Mouse (Mus musculus) limb, embryonic 15.5 days (tissue): ENCODE results near the gene Ogg1. TPM values are rescaled to one million over a fixed set of nuclear protein-coding genes. Genes with fewer than 3 reads are reported as not detected.

Experiments used
- ATAC-seq: fragments of 200-750 bp; cut with Nextera tagmentation; 2 replicates; pipeline ENCODE4 v1.8.0; 2017; ENCODE audit warnings: low read depth, moderate TSS enrichment; ENCODE audit not compliant: insufficient number of reproducible peaks, low FRiP score, low TSS enrichment
- H3K27ac ChIP-seq: fragments of 300-500 bp; sonication (generic); 2 replicates; pipeline ENCODE4 v1.5.1; 2015; ENCODE audit warnings: moderate library complexity, mild to moderate bottlenecking, inconsistent platforms
- H3K27me3 ChIP-seq: fragments of 300-500 bp; sonication (generic); 2 replicates; pipeline ENCODE4 v1.6.1; 2015; ENCODE audit warnings: inconsistent platforms
- H3K36me3 ChIP-seq: fragments of 300-500 bp; sonication (generic); 2 replicates; pipeline ENCODE4 v1.6.1; 2015; ENCODE audit warnings: inconsistent platforms
- H3K4me1 ChIP-seq: fragments of 300-500 bp; sonication (generic); 2 replicates; pipeline ENCODE4 v1.6.1; 2015; ENCODE audit warnings: inconsistent platforms
- H3K4me2 ChIP-seq: fragments of 300-500 bp; sonication (generic); 2 replicates; pipeline ENCODE4 v1.6.1; 2015; ENCODE audit warnings: mild to moderate bottlenecking, inconsistent platforms
- H3K4me3 ChIP-seq: fragments of 300-500 bp; sonication (generic); 2 replicates; pipeline ENCODE4 v1.5.1; 2015; ENCODE audit warnings: mild to moderate bottlenecking, inconsistent platforms
- H3K9ac ChIP-seq: fragments of 300-500 bp; sonication (generic); 2 replicates; pipeline ENCODE4 v1.6.1; 2015; ENCODE audit warnings: inconsistent platforms
- H3K9me3 ChIP-seq: fragments of 300-500 bp; sonication (generic); 2 replicates; pipeline ENCODE4 v1.6.1; 2016; ENCODE audit warnings: inconsistent platforms
- WGBS: fragments of 180-500 bp; shearing (Covaris S2); methylation state at CpG from one replicate; pipeline ENCODE4 v1.1.7; 2015; 5-methylcytosine and 5-hydroxymethylcytosine counted together
- polyA plus RNA-seq: library from polyadenylated mRNA; unstranded; fragments of >200 nt; fragmentation: Nextera tagmentation; extraction: Ambion mirVana; gene quantifications from 2 replicates; pipeline ENCODE4 v1.2.1, GENCODE M21; 2015

Ogg1 gene
- polyA plus RNA-seq, 1 experiment from 2014 or later = 10.6 TPM

DNA sequence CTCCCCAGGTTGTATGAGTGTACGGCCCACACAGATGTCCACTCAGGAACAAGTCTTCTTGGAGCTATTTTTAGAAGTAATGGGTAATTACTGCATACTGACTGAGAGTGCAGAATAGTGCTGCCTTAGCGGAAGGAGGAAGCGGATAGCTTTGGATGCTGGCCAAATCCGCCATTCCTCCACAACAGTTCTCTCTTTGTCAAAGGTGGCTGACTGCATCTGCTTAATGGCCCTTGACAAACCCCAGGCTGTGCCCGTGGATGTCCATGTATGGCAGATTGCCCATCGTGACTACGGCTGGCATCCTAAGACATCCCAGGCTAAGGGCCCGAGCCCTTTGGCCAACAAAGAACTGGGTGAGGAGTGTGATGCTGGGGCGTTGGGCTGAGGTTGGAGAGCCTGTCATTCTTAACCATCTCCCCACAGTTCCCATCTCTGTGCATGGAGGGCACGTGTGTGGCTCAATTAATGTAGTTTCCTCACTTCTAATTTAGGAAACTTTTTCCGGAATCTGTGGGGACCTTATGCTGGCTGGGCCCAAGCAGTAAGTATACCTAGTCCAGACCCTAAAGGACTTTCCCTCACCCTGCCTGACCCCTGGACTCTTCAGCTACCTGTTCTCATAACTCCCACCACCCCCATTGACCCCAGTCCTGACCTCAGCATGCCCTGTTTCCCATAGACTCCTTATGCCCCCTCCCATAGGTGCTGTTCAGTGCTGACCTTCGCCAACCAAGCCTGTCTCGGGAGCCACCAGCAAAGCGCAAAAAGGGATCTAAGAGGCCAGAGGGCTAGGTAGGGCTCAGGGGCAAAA lies 6.6 kb downstream of the Ogg1 start:
- Histone ChIP-seq H3K27me3 (no peaks in the 10 kb centered on the region), H3K9me3 (no peaks in the 10 kb centered on the region), H3K4me2 (no peak overlapping the region), H3K9ac (no peak overlapping the region), H3K4me1 (peaks cover 5% of the 10 kb centered on the region; the same call in 1 of the 2 replicates), H3K4me3 (no peak overlapping the region), H3K27ac (peak overlapping the region; percentile 63), H3K36me3 (peaks cover 63% of the 10 kb centered on the region)
- WGBS = 74% methylated on average over 14 of the region's 14 CpGs
- peak; percentile 46; the same call in 1 of the 2 replicates for ATAC-seq

DNA sequence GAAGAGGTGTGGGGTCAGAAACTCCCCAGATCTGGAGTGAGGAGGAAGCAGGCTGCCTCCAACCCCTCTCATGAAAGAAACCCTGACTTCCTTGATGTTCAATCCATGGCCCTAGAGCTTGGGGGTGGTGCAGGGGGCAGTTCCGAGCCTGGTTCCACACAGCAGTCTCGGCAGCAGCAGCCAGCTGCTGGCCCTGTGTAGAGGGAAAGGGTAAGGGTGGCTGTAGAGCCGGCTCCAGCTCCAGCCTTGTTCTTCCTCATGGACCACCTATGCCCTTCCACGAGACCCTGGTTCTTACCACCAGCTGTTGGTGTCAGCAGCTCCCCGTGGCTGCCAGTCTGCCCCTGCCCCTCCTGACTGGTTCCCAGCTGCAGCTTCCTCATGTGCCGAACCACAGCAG lies 7.4 kb downstream of the Ogg1 start:
- peaks cover 68% of the 10 kb centered on the region for H3K36me3 ChIP-seq
- WGBS = 75% methylated on average over 6 of the region's 6 CpGs

DNA sequence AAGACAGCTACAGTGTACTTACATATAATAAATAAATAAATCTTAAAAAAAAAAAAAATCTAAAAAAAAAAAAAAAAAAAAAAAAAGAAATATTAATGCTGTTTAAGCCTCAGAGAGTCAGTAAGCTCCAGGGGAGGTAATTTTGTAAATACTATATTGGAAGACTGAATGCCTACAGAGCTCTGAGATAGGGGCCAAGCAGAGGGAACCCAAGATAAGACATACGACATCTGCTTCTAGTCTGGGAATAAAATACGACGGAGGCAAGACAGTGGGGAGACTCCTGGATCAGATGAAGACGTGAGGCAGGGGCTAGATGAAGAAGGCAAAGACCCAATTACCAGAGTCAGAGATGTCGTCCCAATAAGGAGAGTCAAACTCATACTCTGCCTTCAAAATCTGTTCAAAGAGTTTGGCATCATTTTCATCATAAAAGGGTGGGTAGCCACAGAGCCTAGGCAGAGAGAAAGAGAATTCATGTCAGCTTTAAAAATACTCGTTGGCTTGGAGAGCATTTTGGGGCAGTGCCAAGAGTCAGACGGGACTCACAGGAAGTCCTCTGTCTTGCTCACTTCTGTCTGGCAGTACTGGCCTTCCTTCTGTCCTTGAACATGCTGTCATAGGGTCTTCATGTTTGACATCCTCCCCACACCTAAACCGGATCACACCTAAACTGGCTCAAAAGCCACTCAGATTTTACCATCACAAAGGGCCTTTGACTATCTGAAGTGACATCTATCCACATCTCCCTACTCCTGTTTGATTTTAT lies 10.3 kb downstream of the Ogg1 start:
- no peaks in the 10 kb centered on the region for H3K27me3 ChIP-seq
- no peak for ATAC-seq
- peaks cover 10% of the 10 kb centered on the region; the same call in 1 of the 2 replicates for H3K4me1 ChIP-seq
- no peak overlapping the region for H3K4me3 ChIP-seq
- no peak overlapping the region for H3K27ac ChIP-seq
- H3K36me3 ChIP-seq = peaks cover 82% of the 10 kb centered on the region
- H3K9me3 ChIP-seq = no peaks in the 10 kb centered on the region
- WGBS = 70% methylated on average over 8 of the region's 8 CpGs
- H3K4me2 ChIP-seq = no peak overlapping the region
- H3K9ac ChIP-seq = no peak overlapping the region

More for the DNA sequence above, 7.4 kb downstream of the Ogg1 start:
- no peak overlapping the region for H3K4me3 ChIP-seq
- H3K27ac ChIP-seq = no peak overlapping the region
- H3K4me2 ChIP-seq = no peak overlapping the region
- H3K27me3 ChIP-seq = no peaks in the 10 kb centered on the region
- no peak for ATAC-seq
- H3K4me1 ChIP-seq = peaks cover 5% of the 10 kb centered on the region; the same call in 1 of the 2 replicates
- H3K9me3 ChIP-seq = no peaks in the 10 kb centered on the region
- H3K9ac ChIP-seq = no peak overlapping the region

DNA sequence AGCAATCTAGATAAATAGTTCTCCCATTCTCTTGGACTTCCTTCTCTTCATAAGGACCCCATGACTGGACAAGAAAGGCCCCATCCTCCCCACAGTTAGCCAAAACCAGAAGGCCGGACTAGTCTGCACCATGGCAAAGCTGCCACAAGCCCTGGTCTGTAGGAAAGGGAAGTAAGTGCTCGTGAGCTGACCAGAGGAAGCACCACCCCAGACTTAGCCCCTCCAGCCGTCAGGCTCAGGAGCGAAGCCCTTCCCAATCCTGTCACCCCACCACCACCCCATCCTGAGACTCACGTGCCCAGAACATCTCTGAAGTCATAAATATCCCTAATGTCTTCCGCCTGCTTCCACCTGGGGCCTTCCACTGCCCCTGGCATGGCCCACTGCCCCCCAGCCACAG lies 14.8 kb downstream of the Ogg1 start:
- Histone ChIP-seq H3K4me3 (0 out of 2 replicates have a peak overlapping the region, but pooled peaks have one; percentile 1), H3K4me2 (no peak overlapping the region), H3K4me1 (peaks cover 25% of the 10 kb centered on the region), H3K9me3 (no peaks in the 10 kb centered on the region), H3K9ac (no peak overlapping the region), H3K27me3 (no peaks in the 10 kb centered on the region), H3K27ac (0 out of 2 replicates have a peak overlapping the region, but pooled peaks have one; percentile 33), H3K36me3 (peaks cover 42% of the 10 kb centered on the region)
- ATAC-seq = no peak
- 65% methylated on average over 6 of the region's 6 CpGs for WGBS

DNA sequence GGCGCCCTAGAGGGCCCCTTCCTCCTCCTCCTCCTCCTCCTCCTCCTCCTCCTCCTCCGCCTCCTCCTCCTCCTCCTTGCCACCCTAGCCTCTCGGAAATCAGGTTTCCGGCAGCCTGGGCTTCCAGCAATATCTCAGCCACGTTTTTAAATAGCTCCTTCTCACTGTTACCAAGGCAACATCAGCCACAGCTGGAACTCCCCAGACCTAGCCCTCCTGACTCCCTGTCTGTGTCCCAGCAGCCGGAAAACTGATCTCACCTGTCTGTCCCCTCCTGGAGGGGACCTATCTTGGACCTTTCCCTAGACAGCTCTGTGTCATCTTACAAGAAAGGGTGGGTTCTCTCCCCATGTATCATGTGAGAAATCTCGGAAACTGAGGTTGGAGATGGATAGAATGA lies 15.5 kb downstream of the Ogg1 start:
- Histone ChIP-seq H3K36me3 (peaks cover 38% of the 10 kb centered on the region), H3K27ac (no peak overlapping the region)
- 54% methylated on average over 3 of the region's 7 CpGs for WGBS

DNA sequence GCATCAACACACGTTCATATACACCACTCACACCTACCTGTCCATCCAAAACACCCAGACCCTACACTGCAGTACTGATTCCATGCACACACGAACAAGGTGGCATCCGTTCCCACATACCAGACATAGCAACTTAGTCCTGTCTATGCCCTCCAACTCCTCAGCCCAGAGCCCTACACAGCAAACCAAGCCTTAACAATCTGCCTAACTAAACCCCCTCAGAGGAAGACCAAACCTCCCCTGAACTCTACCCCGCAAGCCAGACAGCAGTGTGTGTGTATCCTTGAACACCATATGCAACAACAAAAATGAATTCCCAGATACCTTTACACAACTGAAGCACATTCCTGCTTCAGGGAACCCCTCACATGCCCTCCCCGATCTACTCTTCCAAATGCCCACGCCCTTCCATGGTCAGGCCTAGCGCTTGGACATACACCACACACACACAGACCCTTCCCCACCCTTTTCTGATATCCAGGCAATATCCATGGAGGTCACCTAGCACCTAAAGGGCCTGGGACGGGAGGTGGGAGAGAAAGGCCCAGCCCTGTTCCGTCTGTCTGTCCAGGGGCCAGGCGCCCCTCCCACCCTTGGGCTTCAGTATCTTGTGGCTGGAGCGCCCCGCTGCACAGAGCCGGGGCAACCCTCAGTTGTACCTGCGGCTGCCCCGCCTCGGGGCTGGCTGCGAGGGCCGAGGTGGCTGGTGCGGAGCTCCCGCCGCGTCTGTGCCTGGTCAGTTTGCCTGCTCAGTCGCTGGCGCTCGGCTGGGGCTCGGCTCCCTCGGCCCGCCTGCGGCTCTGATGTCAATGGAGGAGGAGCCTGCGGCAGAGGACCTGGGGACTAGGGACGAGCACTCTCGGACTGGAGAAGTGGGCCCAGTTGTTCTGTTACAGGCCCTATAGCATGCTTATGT lies 16.7 kb downstream of the Ogg1 start, which contains the start of gene Camk1:
Camk1 (minus strand) TSS at position 808 of the 916 bp plus-strand sequence.
- no peaks in the 10 kb centered on the region for H3K27me3 ChIP-seq
- H3K4me3 ChIP-seq = peak within 1 kb of the TSS; percentile 60
- peaks cover 26% of the 10 kb centered on the region for H3K36me3 ChIP-seq
- H3K27ac ChIP-seq = peak within 1 kb of the TSS; percentile 51
- H3K9me3 ChIP-seq = no peaks in the 10 kb centered on the region
- peaks cover 25% of the 10 kb centered on the region for H3K4me1 ChIP-seq
- H3K9ac ChIP-seq = peak within 1 kb of the TSS; percentile 72
- 14% methylated on average over 32 of the region's 32 CpGs for WGBS
- peak; percentile 82 for ATAC-seq
- peak within 1 kb of the TSS; percentile 52 for H3K4me2 ChIP-seq

More for the DNA sequence above, 15.5 kb downstream of the Ogg1 start:
- Histone ChIP-seq H3K4me2 (peak overlapping the region; percentile 52), H3K4me3 (peak overlapping the region; percentile 60; the same call in 1 of the 2 replicates), H3K9me3 (no peaks in the 10 kb centered on the region), H3K27me3 (no peaks in the 10 kb centered on the region), H3K9ac (no peak overlapping the region; the same call in 1 of the 2 replicates), H3K4me1 (peaks cover 25% of the 10 kb centered on the region)
- ATAC-seq = no peak

DNA sequence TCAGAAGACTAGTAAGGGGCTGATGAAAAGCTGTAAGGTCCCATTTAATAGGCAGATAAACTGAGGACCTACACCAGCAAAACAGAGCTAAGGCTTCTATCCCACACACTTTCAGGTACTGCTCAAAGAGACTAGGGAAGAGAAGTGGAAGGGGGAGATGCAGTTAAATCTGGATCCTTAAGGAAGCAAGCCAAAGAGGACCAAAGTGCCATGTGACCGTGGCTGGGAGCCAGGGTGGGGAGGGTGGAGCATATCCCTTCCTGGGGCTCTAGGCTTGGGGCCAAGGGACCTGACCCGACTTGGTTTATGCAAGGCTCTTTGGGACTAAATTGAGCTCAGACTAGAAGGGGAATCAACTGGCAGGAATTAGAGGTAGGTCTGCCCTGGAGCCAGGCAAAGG lies 17.5 kb downstream of the Ogg1 start:
- no peaks in the 10 kb centered on the region for H3K27me3 ChIP-seq
- H3K9me3 ChIP-seq = no peaks in the 10 kb centered on the region
- peaks cover 25% of the 10 kb centered on the region for H3K4me1 ChIP-seq
- 39% methylated on average over 2 of the region's 2 CpGs for WGBS
- peak overlapping the region; percentile 72; the same call in 1 of the 2 replicates for H3K9ac ChIP-seq
- peak overlapping the region; percentile 52 for H3K4me2 ChIP-seq
- H3K27ac ChIP-seq = peak overlapping the region; percentile 51; the same call in 1 of the 2 replicates
- ATAC-seq = no peak
- peak overlapping the region; percentile 60 for H3K4me3 ChIP-seq
- H3K36me3 ChIP-seq = peaks cover 18% of the 10 kb centered on the region

DNA sequence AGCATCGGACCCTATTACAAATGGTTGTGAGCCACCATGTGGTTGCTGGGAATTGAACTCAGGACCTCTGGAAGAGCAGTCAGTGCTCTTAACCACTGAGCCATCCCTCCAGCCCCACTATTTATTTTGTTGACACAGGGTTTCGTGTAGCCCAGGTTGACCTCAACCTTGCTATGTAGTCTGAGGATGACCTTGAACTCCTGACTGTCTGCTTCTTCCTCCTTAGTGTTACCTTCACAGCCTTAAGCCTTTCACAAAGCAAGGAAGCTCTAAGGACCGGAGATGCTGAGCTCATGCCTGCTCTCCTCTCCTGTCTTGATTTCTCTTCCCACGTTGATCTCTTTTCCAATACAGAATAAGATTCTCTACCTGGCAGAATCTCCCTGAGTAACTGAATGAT lies 20.1 kb downstream of the Ogg1 start:
- Histone ChIP-seq H3K27me3 (no peaks in the 10 kb centered on the region), H3K4me3 (no peak overlapping the region), H3K36me3 (no peaks in the 10 kb centered on the region), H3K27ac (no peak overlapping the region), H3K9ac (no peak overlapping the region), H3K4me2 (no peak overlapping the region), H3K9me3 (no peaks in the 10 kb centered on the region), H3K4me1 (peaks cover 21% of the 10 kb centered on the region)
- WGBS = 74% methylated on average over 4 of the region's 4 CpGs
- no peak for ATAC-seq

DNA sequence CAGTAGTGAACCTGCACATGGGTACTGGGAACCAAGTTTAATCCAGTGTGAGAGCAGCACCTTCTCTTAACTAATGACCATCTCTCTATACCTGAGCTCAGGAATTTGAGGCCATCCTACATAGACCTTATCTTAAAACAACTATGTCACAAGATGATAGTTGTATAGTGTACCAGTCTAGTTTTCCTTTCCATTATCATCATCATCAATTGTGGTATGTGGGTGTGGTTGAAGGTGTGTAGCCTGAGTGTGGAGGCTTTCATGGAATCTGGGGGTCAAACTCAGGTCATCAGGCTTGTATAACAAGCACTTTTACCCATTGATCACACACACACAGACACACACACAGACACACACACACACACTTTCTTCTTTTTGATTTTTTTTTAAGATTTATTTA lies 23.8 kb downstream of the Ogg1 start:
- ATAC-seq = no peak
- Histone ChIP-seq H3K4me2 (no peak overlapping the region), H3K9ac (no peak overlapping the region), H3K9me3 (no peaks in the 10 kb centered on the region), H3K27me3 (no peaks in the 10 kb centered on the region), H3K4me1 (no peaks in the 10 kb centered on the region), H3K36me3 (no peaks in the 10 kb centered on the region), H3K27ac (no peak overlapping the region), H3K4me3 (no peak overlapping the region)

DNA sequence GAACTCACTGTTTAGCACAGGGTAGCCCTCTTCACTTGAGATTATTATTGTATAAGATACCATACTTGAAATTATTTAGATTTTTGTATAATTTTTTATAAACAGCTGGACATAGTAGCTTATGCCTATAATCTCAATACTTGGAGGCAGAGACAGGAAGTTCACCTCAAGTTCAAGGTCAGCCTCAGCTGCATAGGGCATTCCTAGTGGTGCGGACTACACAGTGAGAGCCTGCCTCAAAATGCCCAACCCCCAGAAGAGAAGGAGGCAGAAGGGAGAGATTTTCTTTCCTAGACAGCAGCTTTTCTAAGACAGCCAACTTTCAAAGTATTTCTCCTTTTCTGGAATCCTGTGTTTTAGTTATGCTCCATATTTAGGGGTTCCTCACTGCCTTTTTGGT lies 24.4 kb downstream of the Ogg1 start:
- H3K4me3 ChIP-seq = no peak overlapping the region
- H3K9ac ChIP-seq = no peak overlapping the region
- no peaks in the 10 kb centered on the region for H3K4me1 ChIP-seq
- H3K36me3 ChIP-seq = no peaks in the 10 kb centered on the region
- H3K9me3 ChIP-seq = no peaks in the 10 kb centered on the region
- no peak for ATAC-seq
- WGBS = 95% methylated on average over 1 of the region's 1 CpGs
- no peak overlapping the region for H3K4me2 ChIP-seq
- no peaks in the 10 kb centered on the region for H3K27me3 ChIP-seq
- H3K27ac ChIP-seq = no peak overlapping the region

DNA sequence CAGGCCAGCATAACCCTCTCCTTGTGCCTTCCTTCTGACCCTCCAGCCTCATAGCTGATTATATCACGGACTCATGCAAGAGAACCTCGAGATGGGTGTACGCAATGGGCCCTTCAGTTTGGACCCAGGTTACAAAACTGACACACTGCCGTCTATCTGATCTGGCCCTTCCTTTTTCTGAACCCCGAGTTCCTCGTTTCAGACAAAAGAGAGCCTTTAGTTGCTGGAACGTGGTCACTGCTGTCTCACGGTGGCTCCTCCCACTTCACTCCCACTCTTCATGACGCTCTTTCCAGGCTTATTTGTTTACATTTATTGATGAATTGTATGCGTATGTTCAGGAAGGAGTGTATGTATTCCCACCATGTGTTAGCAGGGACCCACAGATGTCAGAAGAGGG lies 24.9 kb downstream of the Ogg1 start:
- 52% methylated on average over 10 of the region's 10 CpGs for WGBS
- Histone ChIP-seq H3K4me1 (no peaks in the 10 kb centered on the region), H3K27ac (no peak overlapping the region), H3K9ac (no peak overlapping the region), H3K9me3 (no peaks in the 10 kb centered on the region), H3K4me3 (no peak overlapping the region), H3K4me2 (no peak overlapping the region), H3K27me3 (no peaks in the 10 kb centered on the region), H3K36me3 (no peaks in the 10 kb centered on the region)
- no peak for ATAC-seq
